Mouse (Mus musculus) liver, embryonic 11.5 days (tissue): ENCODE results near the gene Serpinb9g. TPM values are rescaled to one million over a fixed set of nuclear protein-coding genes. Genes with fewer than 3 reads are reported as not detected.
"Not testable (repeated sequence)": the region's sequence is repeated elsewhere in the genome, so short reads cannot be mapped to it uniquely, and the experiment has no call there.

Source experiments
- ATAC-seq: fragments of 200-750 bp; cut with Nextera tagmentation; replicated peaks from 2 replicates; pipeline ENCODE4 v1.8.0; 2017; ENCODE audit warnings: moderate number of reproducible peaks, mild to moderate bottlenecking, moderate TSS enrichment, moderate library complexity; ENCODE audit not compliant: low FRiP score
- DNase-seq: peaks from one replicate; pipeline ENCODE4 v3.0.0-alpha.2; 2017; ENCODE audit warnings: low spot score
- H3K27ac ChIP-seq: fragments of 300-500 bp; sonication (generic); 2 replicates; pipeline ENCODE4 v1.5.1; 2014; ENCODE audit warnings: mild to moderate bottlenecking, low read depth, low read length, control low read depth
- H3K27me3 ChIP-seq: fragments of 300-500 bp; sonication (generic); replicated peaks from 2 replicates; pipeline ENCODE4 v1.6.1; 2014; ENCODE audit warnings: low read length, mixed read lengths; ENCODE audit not compliant: control insufficient read depth, insufficient read depth
- H3K36me3 ChIP-seq: fragments of 300-500 bp; sonication (generic); 2 replicates; pipeline ENCODE4 v1.6.1; 2014; ENCODE audit warnings: mild to moderate bottlenecking, low read length, moderate library complexity, mixed read lengths; ENCODE audit not compliant: control insufficient read depth, insufficient read depth
- H3K4me1 ChIP-seq: fragments of 300-500 bp; sonication (generic); replicated peaks from 2 replicates; pipeline ENCODE4 v1.6.1; 2014; ENCODE audit warnings: low read length, mixed read lengths; ENCODE audit not compliant: control insufficient read depth, insufficient read depth
- H3K4me2 ChIP-seq: fragments of 300-500 bp; sonication (generic); 2 replicates; pipeline ENCODE4 v1.6.1; 2014; ENCODE audit warnings: mild to moderate bottlenecking, control low read depth, moderate library complexity
- H3K4me3 ChIP-seq: fragments of 300-500 bp; sonication (generic); 2 replicates; pipeline ENCODE4 v1.5.1; 2014; ENCODE audit warnings: low read depth, low read length, control low read depth
- H3K9ac ChIP-seq: fragments of 300-500 bp; sonication (generic); 2 replicates; pipeline ENCODE4 v1.6.1; 2014; ENCODE audit warnings: low read depth, low read length, control low read depth
- H3K9me3 ChIP-seq: fragments of 300-500 bp; sonication (generic); 2 replicates; pipeline ENCODE4 v1.6.1; 2016; ENCODE audit warnings: low read length, inconsistent platforms, mixed read lengths; ENCODE audit not compliant: control insufficient read depth
- WGBS: fragments of 180-500 bp; shearing (Covaris S2); extraction: QIAGEN DNeasy Blood & Tissue Kit; methylation state at CpG from one replicate; pipeline ENCODE4 v1.1.7; 2014; 5-methylcytosine and 5-hydroxymethylcytosine counted together
- polyA plus RNA-seq: library from polyadenylated mRNA; unstranded; fragments of >200 nt; fragmentation: Nextera tagmentation; extraction: Ambion mirVana; gene quantifications from 2 replicates; pipeline ENCODE4 v1.2.1, GENCODE M21; 2014

Serpinb9g gene
- polyA plus RNA-seq = not detected in 2 replicates

DNA sequence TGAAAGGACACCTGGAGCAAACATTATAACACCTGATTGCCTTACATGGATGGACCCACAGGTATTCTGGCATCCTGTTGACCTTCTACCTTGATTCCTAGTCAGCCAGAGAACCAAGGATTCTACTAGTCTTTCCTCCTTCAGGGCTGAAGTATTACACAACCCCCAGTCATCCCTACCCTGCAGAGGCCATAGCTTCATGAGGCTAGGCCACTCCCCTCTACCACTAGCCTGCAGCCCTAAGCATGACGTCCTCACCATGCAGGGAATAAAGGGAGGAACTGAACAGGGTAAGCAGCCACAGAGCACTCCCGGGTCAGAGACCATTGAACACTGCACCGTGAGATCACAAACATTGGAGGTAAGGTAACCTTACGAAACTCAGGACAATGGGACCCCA is at the start of gene Serpinb9g:
Serpinb9g (plus strand) TSS at position 301 of the 400 bp plus-strand sequence.
- H3K36me3 ChIP-seq, H3K27ac ChIP-seq, ATAC-seq, H3K4me3 ChIP-seq, H3K27me3 ChIP-seq, H3K9me3 ChIP-seq, DNase-seq, H3K4me2 ChIP-seq, H3K4me1 ChIP-seq, H3K9ac ChIP-seq: not testable (repeated sequence)
- 73% methylated on average over 4 of the region's 4 CpGs for WGBS

DNA sequence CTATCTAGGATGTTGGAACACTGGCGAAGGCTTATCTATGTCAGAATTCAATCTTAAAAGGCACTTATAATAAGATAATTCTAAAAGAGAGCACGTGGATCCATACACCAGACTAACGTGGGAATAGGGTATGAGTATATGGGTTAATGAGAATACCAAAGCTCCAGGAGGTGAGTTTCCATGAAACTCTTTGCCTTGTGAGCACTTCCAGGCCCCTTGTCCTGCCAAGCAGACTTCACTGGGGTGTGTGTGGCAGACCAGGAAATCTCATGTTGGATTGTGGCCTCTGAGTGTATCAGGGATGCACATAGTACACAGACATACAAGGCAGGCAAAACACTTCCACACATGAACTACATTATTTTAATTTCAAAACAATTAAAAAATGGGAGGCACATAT is 718 bp upstream of the Serpinb9g start:
- not testable (repeated sequence) for H3K9me3 ChIP-seq, DNase-seq, H3K4me3 ChIP-seq, H3K4me1 ChIP-seq, H3K27ac ChIP-seq, ATAC-seq, H3K9ac ChIP-seq, H3K36me3 ChIP-seq, H3K4me2 ChIP-seq, H3K27me3 ChIP-seq
- WGBS = 64% methylated on average over 3 of the region's 3 CpGs

DNA sequence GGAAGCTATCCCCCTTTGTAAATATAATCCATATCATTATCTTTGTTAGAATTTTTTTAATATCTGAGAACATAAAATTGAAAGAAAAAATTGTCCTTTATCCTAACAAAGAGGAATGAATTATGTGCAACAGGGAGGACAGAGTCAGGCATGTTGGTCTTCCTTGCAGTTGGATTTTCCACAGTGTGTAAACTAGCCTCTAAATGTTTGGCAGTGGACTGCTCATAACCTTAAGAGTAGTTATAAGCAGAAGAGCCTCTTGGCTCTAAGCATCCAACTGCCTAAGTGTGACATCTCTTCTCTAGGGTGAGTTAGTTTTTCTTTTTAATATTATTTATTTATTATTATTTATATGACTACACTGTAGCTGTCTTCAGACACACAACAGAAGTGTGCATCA is 40.0 kb downstream of the Serpinb9g start:
- DNase-seq (no peak), ATAC-seq (no peak)
- no peak overlapping the region for H3K4me2 ChIP-seq
- H3K9me3 ChIP-seq = no peaks in the 10 kb centered on the region; the same call in 1 of the 2 replicates
- no peak overlapping the region for H3K27ac ChIP-seq
- no peak overlapping the region for H3K4me3 ChIP-seq
- no peak overlapping the region for H3K9ac ChIP-seq
- no peaks in the 10 kb centered on the region for H3K36me3 ChIP-seq
- H3K4me1 ChIP-seq = no peaks in the 10 kb centered on the region
- H3K27me3 ChIP-seq = no peaks in the 10 kb centered on the region

DNA sequence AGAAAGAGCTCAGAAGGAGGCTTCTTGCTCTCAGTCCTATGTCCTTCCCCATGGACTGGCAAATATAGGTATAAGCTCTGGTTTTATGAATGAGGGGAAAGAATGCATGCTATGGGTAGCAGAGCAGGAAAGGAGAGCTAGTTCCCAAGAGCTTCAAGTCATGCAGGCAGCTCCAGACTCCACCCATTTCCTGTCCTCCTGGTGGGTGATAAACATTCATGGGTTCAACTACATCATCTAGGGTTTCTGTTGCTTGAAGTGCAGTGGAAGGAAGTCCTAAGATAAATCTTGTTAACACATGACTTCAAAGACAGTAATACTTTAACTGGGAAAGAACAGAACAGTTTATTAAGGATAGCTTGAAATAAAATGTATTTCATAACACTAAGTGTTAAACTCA is 48.2 kb downstream of the Serpinb9g start:
- no peak overlapping the region for H3K4me3 ChIP-seq
- ATAC-seq (no peak), DNase-seq (no peak)
- no peaks in the 10 kb centered on the region for H3K27me3 ChIP-seq
- no peaks in the 10 kb centered on the region for H3K36me3 ChIP-seq
- no peak overlapping the region for H3K4me2 ChIP-seq
- no peak overlapping the region for H3K27ac ChIP-seq
- no peaks in the 10 kb centered on the region for H3K4me1 ChIP-seq
- no peak overlapping the region for H3K9ac ChIP-seq
- H3K9me3 ChIP-seq = no peaks in the 10 kb centered on the region

Other genes with a start within 250 kb of the Serpinb9g start
- not detected in 2 replicates for gene Serpinb9e, start 235.2 kb upstream of the Serpinb9g start, polyA plus RNA-seq
- gene Serpinb9f, start 160.7 kb upstream of the Serpinb9g start, polyA plus RNA-seq = not detected in 2 replicates
- not detected in 2 replicates for gene Gm11397, start 89.0 kb upstream of the Serpinb9g start, polyA plus RNA-seq
- gene Serpinb6d, start 176.6 kb downstream of the Serpinb9g start, polyA plus RNA-seq = not detected in 2 replicates